Mouse (Mus musculus) bone marrow, adult 2 months (tissue): Measurements from ENCODE around the gene Klhdc1. TPM values are rescaled to one million over a fixed set of nuclear protein-coding genes. Genes with fewer than 3 reads are reported as not detected.

Experiments
- H3K27ac ChIP-seq: fragments of 200-500 bp; 2 replicates; pipeline ENCODE4 v1.5.1; 2012; ENCODE audit warnings: low read depth, mild to moderate bottlenecking, control low read depth, inconsistent platforms, low read length; ENCODE audit not compliant: control insufficient read depth, poor library complexity, insufficient read depth
- H3K4me1 ChIP-seq: fragments of 200-500 bp; 2 replicates; pipeline ENCODE4 v1.6.1; 2011; ENCODE audit warnings: low read length; ENCODE audit not compliant: control insufficient read depth, insufficient read depth
- H3K4me3 ChIP-seq: fragments of 200-500 bp; replicated peaks from 2 replicates; pipeline ENCODE3; 2011; ENCODE audit warnings: mild to moderate bottlenecking, low read depth, low read length, control low read depth; ENCODE audit not compliant: control insufficient read depth
- CTCF ChIP-seq: fragments of 200-500 bp; IDR thresholded peaks from 2 replicates; pipeline ENCODE4 v1.5.1; 2011; ENCODE audit warnings: low read length, control low read depth; ENCODE audit not compliant: control insufficient read depth, insufficient read depth
- POLR2A ChIP-seq: fragments of 200-500 bp; IDR thresholded peaks from 2 replicates; pipeline ENCODE4 v1.6.1; 2011; ENCODE audit warnings: low read depth, mild to moderate bottlenecking, control low read depth, low read length, borderline replicate concordance; ENCODE audit not compliant: control insufficient read depth
- WGBS: fragments of 180-500 bp; shearing (Covaris S2); methylation state at CpG from one replicate; pipeline ENCODE4 v1.1.7; 2018; 5-methylcytosine and 5-hydroxymethylcytosine counted together
- polyA plus RNA-seq: library from polyadenylated mRNA; stranded (reverse); fragments of >200 nt; gene quantifications from 2 replicates; pipeline ENCODE4 v1.2.4, GENCODE M21; 2011; ENCODE audit warnings: low replicate concordance; ENCODE audit not compliant: missing spikeins, insufficient read depth, insufficient read length

The Klhdc1 gene
- polyA plus RNA-seq, 1 experiment, result not detected

- Histone ChIP-seq H3K4me3 (no peak overlapping the region), H3K27ac (no peak overlapping the region), H3K4me1 (peaks cover 2% of the 10 kb centered on the region)
- 65% methylated on average over 3 of the region's 3 CpGs for WGBS
- TF ChIP-seq CTCF (no peak), POLR2A (no peak)
Observed at GRCm38 (mm10) chr12:69215000-69215785, 25.8 kb upstream of the Klhdc1 start.

- no peak for TF ChIP-seq POLR2A
- TF ChIP-seq CTCF, result no peak
- H3K27ac ChIP-seq, result no peak overlapping the region
- no peak overlapping the region for H3K4me3 ChIP-seq
- peaks cover 2% of the 10 kb centered on the region for H3K4me1 ChIP-seq
- WGBS, result 77% methylated on average over 7 of the region's 7 CpGs
Observed at GRCm38 (mm10) chr12:69216587-69216986, 24.4 kb upstream of the Klhdc1 start.

DNA sequence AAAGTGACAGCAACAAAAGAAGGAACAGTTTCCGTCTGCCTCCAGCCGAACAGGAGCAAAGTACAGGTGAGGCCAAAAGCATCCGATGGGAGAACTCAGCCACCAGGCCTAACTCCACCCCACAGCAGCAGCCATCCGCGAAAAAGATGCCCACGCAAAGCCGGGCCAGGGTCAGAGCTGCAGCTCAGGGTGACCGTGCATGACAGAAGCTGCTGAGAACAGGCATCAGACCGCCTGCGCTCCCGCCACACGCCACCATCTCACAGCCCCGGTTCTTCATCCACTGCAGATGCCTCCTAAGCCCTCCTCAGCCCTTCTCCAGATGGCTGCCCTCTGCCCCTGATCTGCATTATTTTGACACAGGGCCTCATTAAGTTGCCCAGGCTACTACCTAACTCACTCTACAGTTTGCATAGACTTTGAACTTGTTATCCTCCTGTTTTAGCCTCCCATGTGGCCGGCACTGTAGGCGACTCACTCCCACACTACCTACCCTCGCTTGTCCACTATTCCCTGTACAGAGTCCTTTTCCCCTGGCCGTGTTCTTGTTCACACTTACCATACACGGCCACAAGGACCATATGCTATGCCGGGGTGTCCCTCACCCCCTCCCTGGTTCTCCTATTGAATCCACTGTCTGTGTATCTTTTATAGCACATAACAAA is 20.2 kb upstream of the Klhdc1 start:
- TF ChIP-seq CTCF, result no peak
- TF ChIP-seq POLR2A, result no peak
- H3K27ac ChIP-seq, result 0 out of 2 replicates have a peak overlapping the region, but pooled peaks have one; percentile 7
- H3K4me3 ChIP-seq, result no peak overlapping the region
- WGBS, result 92% methylated on average over 19 of the region's 19 CpGs
- no peaks in the 10 kb centered on the region; the same call in 1 of the 2 replicates for H3K4me1 ChIP-seq

DNA sequence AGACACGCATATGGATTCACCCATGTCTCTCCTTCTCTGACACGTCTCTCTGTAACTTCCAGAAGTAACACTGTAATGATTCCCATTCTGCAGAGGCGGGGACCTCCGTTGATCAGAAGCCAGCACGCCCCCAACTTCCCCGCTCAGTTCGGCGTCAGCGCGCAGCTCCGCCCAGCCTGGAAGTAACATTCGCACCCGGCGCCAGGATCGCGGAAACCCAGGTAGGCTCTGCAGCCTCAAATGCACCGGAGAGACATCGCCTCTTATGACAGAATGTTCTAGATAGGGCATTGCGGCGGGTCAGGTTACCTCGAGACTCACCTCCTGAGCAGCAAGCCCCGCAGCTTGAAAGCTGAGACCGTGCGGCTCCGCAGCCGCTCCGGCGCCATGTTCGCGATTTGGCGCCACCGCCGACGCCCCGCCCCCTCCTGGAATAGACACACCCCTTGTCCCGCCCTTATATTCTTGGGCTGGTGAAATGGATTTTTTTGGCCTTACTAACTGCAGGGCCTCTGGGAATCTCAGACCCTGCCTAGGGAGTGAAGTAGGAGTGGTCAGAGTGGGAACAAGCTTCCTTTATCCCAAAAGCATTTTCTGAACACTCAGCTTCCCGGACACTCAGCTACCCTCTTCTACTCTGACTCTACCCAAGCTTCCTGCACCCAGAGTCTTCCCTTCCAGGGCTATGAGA is 13.1 kb upstream of the Klhdc1 start, which contains the start of gene Pole2:
Gene Pole2 (minus strand): TSS at position 420 of the 691 bp plus-strand sequence.
- Histone ChIP-seq H3K4me1 (no peaks in the 10 kb centered on the region), H3K27ac (peak within 1 kb of the TSS; percentile 56), H3K4me3 (peak within 1 kb of the TSS; percentile 92)
- WGBS, result under 1% methylated on average over 37 of the region's 37 CpGs
- TF ChIP-seq POLR2A, result peak; percentile 63; the same call in 1 of the 2 replicates
- no peak for TF ChIP-seq CTCF

DNA sequence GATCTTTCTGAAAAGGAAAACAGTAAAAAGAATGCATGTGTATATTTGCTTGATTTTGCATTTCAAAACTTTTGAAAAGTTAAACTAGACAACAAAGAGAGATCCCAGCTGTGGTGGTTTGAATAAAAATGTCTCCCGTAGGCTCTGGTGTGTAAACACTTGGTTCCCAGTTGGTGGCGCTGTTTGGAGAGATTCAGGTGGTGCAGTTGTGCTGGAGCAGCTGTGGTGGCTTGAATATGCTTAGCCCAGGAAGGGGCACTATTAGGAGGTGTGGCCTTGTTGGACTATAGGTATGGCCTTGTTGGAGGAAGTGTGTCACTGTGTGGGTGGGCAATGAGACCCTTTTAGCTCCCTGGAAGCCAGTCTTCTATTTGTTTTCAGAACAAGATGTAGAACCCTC is 11.7 kb upstream of the Klhdc1 start:
- no peak overlapping the region for H3K27ac ChIP-seq
- H3K4me3 ChIP-seq, result no peak overlapping the region
- TF ChIP-seq POLR2A (no peak), CTCF (peak; percentile 45; the same call in 1 of the 2 replicates)
- no peaks in the 10 kb centered on the region for H3K4me1 ChIP-seq
- 52% methylated on average over 2 of the region's 2 CpGs for WGBS

- WGBS, result 86% methylated on average over 6 of the region's 6 CpGs
- TF ChIP-seq CTCF, result no peak
- no peak for TF ChIP-seq POLR2A
- H3K27ac ChIP-seq, result no peak overlapping the region
- H3K4me3 ChIP-seq, result no peak overlapping the region
- H3K4me1 ChIP-seq, result no peaks in the 10 kb centered on the region; the same call in 1 of the 2 replicates
Observed at GRCm38 (mm10) chr12:69235782-69236181, 5.2 kb upstream of the Klhdc1 start.

DNA sequence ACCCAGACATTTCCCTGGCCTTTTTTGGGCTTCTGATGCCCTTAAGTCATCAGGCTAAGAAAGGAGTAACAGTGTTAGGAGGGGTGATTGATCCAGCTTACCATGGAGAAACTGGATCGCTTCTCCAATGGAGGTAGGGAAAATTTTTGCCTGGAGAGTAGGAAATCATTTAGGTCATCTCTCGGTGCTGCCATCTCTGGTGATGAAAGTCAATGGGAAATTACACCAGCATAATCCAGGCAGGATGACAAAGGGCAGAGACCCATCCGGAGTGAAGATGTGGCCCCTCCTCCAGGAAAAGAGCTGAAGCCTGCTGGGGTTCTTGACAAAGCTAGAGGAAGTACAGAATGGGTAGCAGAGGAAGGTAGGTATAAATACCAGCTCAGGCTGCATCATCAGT is 2.7 kb upstream of the Klhdc1 start:
- TF ChIP-seq CTCF (no peak), POLR2A (no peak)
- H3K27ac ChIP-seq, result no peak overlapping the region
- WGBS, result 37% methylated on average over 3 of the region's 3 CpGs
- H3K4me3 ChIP-seq, result no peak overlapping the region
- no peaks in the 10 kb centered on the region; the same call in 1 of the 2 replicates for H3K4me1 ChIP-seq

DNA sequence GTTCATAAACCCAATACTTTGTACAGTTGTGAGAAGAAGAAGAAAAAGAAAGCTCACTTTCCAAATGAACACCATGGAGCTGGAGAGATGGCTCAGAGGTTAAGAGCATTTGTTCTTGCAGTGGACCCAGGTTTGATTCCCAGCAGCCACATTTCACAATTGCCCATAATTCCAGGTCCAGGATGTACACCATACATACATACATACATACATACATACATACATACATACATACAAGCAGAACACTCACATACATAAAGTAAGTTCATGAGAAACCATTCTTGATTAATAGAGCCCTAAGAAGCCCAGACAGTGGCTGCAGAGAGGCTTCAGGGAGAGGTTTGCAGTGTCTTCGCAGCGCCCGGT is 412 bp downstream of the Klhdc1 start:
- H3K4me3 ChIP-seq, result peak overlapping the region; percentile 79
- H3K4me1 ChIP-seq, result no peaks in the 10 kb centered on the region; the same call in 1 of the 2 replicates
- WGBS, result 2% methylated on average over 3 of the region's 3 CpGs
- no peak for TF ChIP-seq POLR2A
- no peak for TF ChIP-seq CTCF
- peak overlapping the region; percentile 75; the same call in 1 of the 2 replicates for H3K27ac ChIP-seq
